Mouse (Mus musculus) midbrain, embryonic 16.5 days (tissue): ENCODE data around the gene Adamts12. TPM values are rescaled to one million over a fixed set of nuclear protein-coding genes. Genes with fewer than 3 reads are reported as not detected.

Experiments used
- ATAC-seq: fragments of 200-750 bp; cut with Nextera tagmentation; 2 replicates; pipeline ENCODE4 v1.8.0; 2017; ENCODE audit warnings: moderate TSS enrichment
- H3K27ac ChIP-seq: fragments of 300-500 bp; sonication (generic); 2 replicates; pipeline ENCODE4 v1.5.1; 2014; ENCODE audit warnings: mild to moderate bottlenecking, low read length, mixed read lengths
- H3K27me3 ChIP-seq: fragments of 300-500 bp; sonication (generic); 2 replicates; pipeline ENCODE4 v1.6.1; 2014; ENCODE audit warnings: low read depth, low read length, mixed read lengths; ENCODE audit not compliant: control insufficient read depth, insufficient read depth
- H3K36me3 ChIP-seq: fragments of 300-500 bp; sonication (generic); 2 replicates; pipeline ENCODE4 v1.6.1; 2014; ENCODE audit warnings: mild to moderate bottlenecking, low read length, moderate library complexity, mixed read lengths; ENCODE audit not compliant: control insufficient read depth, insufficient read depth
- H3K4me1 ChIP-seq: fragments of 300-500 bp; sonication (generic); 2 replicates; pipeline ENCODE4 v1.6.1; 2014; ENCODE audit warnings: mild to moderate bottlenecking, low read length, mixed read lengths; ENCODE audit not compliant: control insufficient read depth, insufficient read depth
- H3K4me2 ChIP-seq: fragments of 300-500 bp; sonication (generic); 2 replicates; pipeline ENCODE4 v1.6.1; 2014; ENCODE audit warnings: mild to moderate bottlenecking, low read length, mixed read lengths
- H3K4me3 ChIP-seq: fragments of 300-500 bp; sonication (generic); 2 replicates; pipeline ENCODE4 v1.5.1; 2014; ENCODE audit warnings: low read depth, mild to moderate bottlenecking, low read length, moderate library complexity, mixed read lengths
- H3K9ac ChIP-seq: fragments of 300-500 bp; sonication (generic); 2 replicates; pipeline ENCODE4 v1.6.1; 2014; ENCODE audit warnings: low read depth, low read length, mixed read lengths
- H3K9me3 ChIP-seq: fragments of 300-500 bp; sonication (generic); replicated peaks from 2 replicates; pipeline ENCODE4 v1.6.1; 2014; ENCODE audit warnings: mild to moderate bottlenecking, low read length, mixed read lengths; ENCODE audit not compliant: control insufficient read depth, poor library complexity, severe bottlenecking
- WGBS: fragments of 180-500 bp; shearing (Covaris S2); extraction: QIAGEN DNeasy Blood & Tissue Kit; methylation state at CpG from one replicate; pipeline ENCODE4 v1.1.7; 2014; 5-methylcytosine and 5-hydroxymethylcytosine counted together
- polyA plus RNA-seq: library from polyadenylated mRNA; unstranded; fragments of >200 nt; fragmentation: Nextera tagmentation; extraction: Ambion mirVana; gene quantifications from 2 replicates; pipeline ENCODE4 v1.2.1, GENCODE M21; 2015

The Adamts12 gene
- polyA plus RNA-seq, 1 experiment from 2014 or later: 1.1 TPM

- peak; percentile 39; the same call in 1 of the 2 replicates for ATAC-seq
- H3K4me1 ChIP-seq: no peaks in the 10 kb centered on the region
- no peak overlapping the region for H3K4me2 ChIP-seq
- no peak overlapping the region for H3K27ac ChIP-seq
- no peaks in the 10 kb centered on the region for H3K27me3 ChIP-seq
- WGBS: 45% methylated on average over 1 of the region's 1 CpGs
- H3K9me3 ChIP-seq: no peaks in the 10 kb centered on the region
- H3K36me3 ChIP-seq: no peaks in the 10 kb centered on the region
- no peak overlapping the region for H3K4me3 ChIP-seq
- H3K9ac ChIP-seq: no peak overlapping the region
Measured at GRCm38 (mm10) chr15:11121721-11122120, 57.1 kb downstream of the Adamts12 start.

GRCm38 (mm10) chr15:11125361-11125760 lies 60.8 kb downstream of the Adamts12 start:
- no peak overlapping the region for H3K4me2 ChIP-seq
- H3K27ac ChIP-seq: no peak overlapping the region

GRCm38 (mm10) chr15:11128457-11128856 lies 63.9 kb downstream of the Adamts12 start:
- H3K4me3 ChIP-seq: no peak overlapping the region
- H3K27ac ChIP-seq: no peak overlapping the region
- H3K36me3 ChIP-seq: no peaks in the 10 kb centered on the region
- no peaks in the 10 kb centered on the region for H3K9me3 ChIP-seq
- WGBS: 75% methylated on average over 6 of the region's 6 CpGs
- H3K27me3 ChIP-seq: no peaks in the 10 kb centered on the region
- H3K4me2 ChIP-seq: no peak overlapping the region
- no peak overlapping the region for H3K9ac ChIP-seq
- H3K4me1 ChIP-seq: peaks cover 3% of the 10 kb centered on the region
- ATAC-seq: no peak

More at GRCm38 (mm10) chr15:11125361-11125760, 60.8 kb downstream of the Adamts12 start:
- Histone ChIP-seq H3K9ac (no peak overlapping the region), H3K36me3 (no peaks in the 10 kb centered on the region), H3K9me3 (no peaks in the 10 kb centered on the region), H3K4me1 (no peaks in the 10 kb centered on the region), H3K4me3 (no peak overlapping the region), H3K27me3 (no peaks in the 10 kb centered on the region)
- ATAC-seq: no peak

GRCm38 (mm10) chr15:11132586-11133558 lies 68.3 kb downstream of the Adamts12 start:
- H3K36me3 ChIP-seq: no peaks in the 10 kb centered on the region
- H3K9me3 ChIP-seq: no peaks in the 10 kb centered on the region
- ATAC-seq: peak; percentile 56
- WGBS: 88% methylated on average over 5 of the region's 5 CpGs
- H3K27me3 ChIP-seq: no peaks in the 10 kb centered on the region
- H3K4me2 ChIP-seq: no peak overlapping the region
- no peak overlapping the region for H3K4me3 ChIP-seq
- peaks cover 6% of the 10 kb centered on the region for H3K4me1 ChIP-seq
- no peak overlapping the region for H3K9ac ChIP-seq
- H3K27ac ChIP-seq: no peak overlapping the region

- Histone ChIP-seq H3K36me3 (no peaks in the 10 kb centered on the region), H3K4me2 (no peak overlapping the region), H3K27ac (no peak overlapping the region), H3K9ac (no peak overlapping the region), H3K4me3 (no peak overlapping the region), H3K4me1 (no peaks in the 10 kb centered on the region), H3K9me3 (no peaks in the 10 kb centered on the region), H3K27me3 (no peaks in the 10 kb centered on the region)
- no peak for ATAC-seq
- 71% methylated on average over 3 of the region's 3 CpGs for WGBS
Measured at GRCm38 (mm10) chr15:11145581-11145980, 81.0 kb downstream of the Adamts12 start.

- ATAC-seq: no peak
- Histone ChIP-seq H3K4me3 (no peak overlapping the region), H3K27me3 (no peaks in the 10 kb centered on the region), H3K9me3 (no peaks in the 10 kb centered on the region), H3K27ac (no peak overlapping the region), H3K9ac (no peak overlapping the region), H3K4me2 (no peak overlapping the region), H3K36me3 (no peaks in the 10 kb centered on the region), H3K4me1 (no peaks in the 10 kb centered on the region)
- WGBS: 81% methylated on average over 6 of the region's 6 CpGs
Measured at GRCm38 (mm10) chr15:11159386-11159785, 94.8 kb downstream of the Adamts12 start.

GRCm38 (mm10) chr15:11160759-11161158 lies 96.2 kb downstream of the Adamts12 start:
- Histone ChIP-seq H3K27me3 (no peaks in the 10 kb centered on the region), H3K4me1 (no peaks in the 10 kb centered on the region), H3K4me3 (no peak overlapping the region), H3K27ac (no peak overlapping the region), H3K9me3 (no peaks in the 10 kb centered on the region), H3K4me2 (no peak overlapping the region), H3K36me3 (no peaks in the 10 kb centered on the region), H3K9ac (no peak overlapping the region)
- no peak for ATAC-seq
- 73% methylated on average over 2 of the region's 2 CpGs for WGBS

- no peaks in the 10 kb centered on the region for H3K4me1 ChIP-seq
- no peak overlapping the region for H3K9ac ChIP-seq
- H3K4me2 ChIP-seq: no peak overlapping the region
- no peaks in the 10 kb centered on the region for H3K36me3 ChIP-seq
- no peaks in the 10 kb centered on the region for H3K27me3 ChIP-seq
- no peak for ATAC-seq
- no peak overlapping the region for H3K27ac ChIP-seq
- no peaks in the 10 kb centered on the region for H3K9me3 ChIP-seq
- WGBS: 39% methylated on average over 3 of the region's 3 CpGs
- H3K4me3 ChIP-seq: no peak overlapping the region
Measured at GRCm38 (mm10) chr15:11165883-11166282, 101.3 kb downstream of the Adamts12 start.

- Histone ChIP-seq H3K4me2 (no peak overlapping the region), H3K9me3 (no peaks in the 10 kb centered on the region), H3K4me3 (no peak overlapping the region), H3K9ac (no peak overlapping the region), H3K4me1 (no peaks in the 10 kb centered on the region), H3K36me3 (no peaks in the 10 kb centered on the region), H3K27me3 (no peaks in the 10 kb centered on the region), H3K27ac (no peak overlapping the region)
- 97% methylated on average over 7 of the region's 7 CpGs for WGBS
- ATAC-seq: no peak
Measured at GRCm38 (mm10) chr15:11173884-11174470, 109.4 kb downstream of the Adamts12 start.
